Mouse (Mus musculus) forebrain, embryonic 14.5 days (tissue): ENCODE results near the gene Grm8. TPM values are rescaled to one million over a fixed set of nuclear protein-coding genes. Genes with fewer than 3 reads are reported as not detected.

ENCODE experiments used
- ATAC-seq: fragments of 200-750 bp; cut with Nextera tagmentation; 2 replicates; pipeline ENCODE4 v1.8.0; 2017; ENCODE audit warnings: mild to moderate bottlenecking, moderate library complexity
- DNase-seq: peaks from one replicate; pipeline ENCODE4 v3.0.0-alpha.2; 2015; ENCODE audit warnings: low spot score
- H3K27ac ChIP-seq: fragments of 300-500 bp; sonication (generic); 2 replicates; pipeline ENCODE4 v1.5.1; 2014; ENCODE audit warnings: low read depth, mild to moderate bottlenecking, control low read depth, low read length, moderate library complexity
- H3K27me3 ChIP-seq: fragments of 300-500 bp; sonication (generic); replicated peaks from 2 replicates; pipeline ENCODE4 v1.6.1; 2014; ENCODE audit warnings: low read length, control low read depth, mixed read lengths; ENCODE audit not compliant: control insufficient read depth, insufficient read depth
- H3K36me3 ChIP-seq: fragments of 300-500 bp; sonication (generic); 2 replicates; pipeline ENCODE4 v1.6.1; 2014; ENCODE audit warnings: low read length, control low read depth; ENCODE audit not compliant: control insufficient read depth, insufficient read depth
- H3K4me1 ChIP-seq: fragments of 300-500 bp; sonication (generic); 2 replicates; pipeline ENCODE4 v1.6.1; 2014; ENCODE audit warnings: antibody characterized with exemption, low read length, control low read depth; ENCODE audit not compliant: control insufficient read depth, insufficient read depth
- H3K4me2 ChIP-seq: fragments of 300-500 bp; sonication (generic); 2 replicates; pipeline ENCODE4 v1.6.1; 2014; ENCODE audit warnings: mild to moderate bottlenecking, control low read depth, low read length
- H3K4me3 ChIP-seq: fragments of 300-500 bp; sonication (generic); 2 replicates; pipeline ENCODE4 v1.5.1; 2014; ENCODE audit warnings: low read depth, low read length, control low read depth
- H3K9ac ChIP-seq: fragments of 300-500 bp; sonication (generic); 2 replicates; pipeline ENCODE4 v1.6.1; 2014; ENCODE audit warnings: mild to moderate bottlenecking, low read length, control low read depth, moderate library complexity
- H3K9me3 ChIP-seq: fragments of 300-500 bp; sonication (generic); replicated peaks from 2 replicates; pipeline ENCODE4 v1.6.1; 2016; ENCODE audit warnings: low read length, control low read depth, mixed read lengths; ENCODE audit not compliant: control insufficient read depth
- WGBS: fragments of 180-500 bp; shearing (Covaris S2); extraction: QIAGEN DNeasy Blood & Tissue Kit; methylation state at CpG from one replicate; pipeline ENCODE4 v1.1.7; 2014; 5-methylcytosine and 5-hydroxymethylcytosine counted together
- polyA plus RNA-seq: library from polyadenylated mRNA; unstranded; fragments of >200 nt; fragmentation: Nextera tagmentation; extraction: Ambion mirVana; gene quantifications from 2 replicates; pipeline ENCODE4 v1.2.1, GENCODE M21; 2014

Grm8 gene
- polyA plus RNA-seq, 1 experiment from 2014 or later = 3.0 TPM

DNA sequence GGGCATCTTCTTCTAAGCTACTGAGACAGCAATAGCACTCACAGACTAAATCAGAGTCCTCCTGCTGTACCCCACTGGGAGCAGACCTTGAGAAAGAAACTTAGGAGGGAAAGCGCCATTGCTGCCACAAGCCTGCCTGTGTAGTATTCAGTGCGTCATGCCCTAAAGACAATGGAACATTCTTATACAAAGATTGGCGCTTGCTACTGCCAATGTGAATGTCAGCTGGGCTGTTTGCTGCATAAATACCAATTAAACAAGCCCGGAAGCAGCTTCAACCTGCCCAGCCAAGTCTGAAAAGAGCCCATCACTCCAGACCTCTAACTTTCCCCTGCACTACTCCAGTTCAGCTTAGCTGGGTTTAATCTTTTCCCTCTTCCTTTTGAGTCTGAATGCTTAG, 2.9 kb downstream of the Grm8 start:
- Histone ChIP-seq H3K36me3 (no peaks in the 10 kb centered on the region), H3K9ac (no peak overlapping the region), H3K4me2 (peak overlapping the region; percentile 97; the same call in 1 of the 2 replicates), H3K4me1 (peaks cover 14% of the 10 kb centered on the region), H3K27ac (no peak overlapping the region), H3K27me3 (no peaks in the 10 kb centered on the region), H3K4me3 (no peak overlapping the region), H3K9me3 (no peaks in the 10 kb centered on the region)
- 0 out of 2 replicates have a peak, but pooled peaks have one; percentile 1 for ATAC-seq
- peak; percentile 73 for DNase-seq
- WGBS = 2% methylated on average over 4 of the region's 4 CpGs

DNA sequence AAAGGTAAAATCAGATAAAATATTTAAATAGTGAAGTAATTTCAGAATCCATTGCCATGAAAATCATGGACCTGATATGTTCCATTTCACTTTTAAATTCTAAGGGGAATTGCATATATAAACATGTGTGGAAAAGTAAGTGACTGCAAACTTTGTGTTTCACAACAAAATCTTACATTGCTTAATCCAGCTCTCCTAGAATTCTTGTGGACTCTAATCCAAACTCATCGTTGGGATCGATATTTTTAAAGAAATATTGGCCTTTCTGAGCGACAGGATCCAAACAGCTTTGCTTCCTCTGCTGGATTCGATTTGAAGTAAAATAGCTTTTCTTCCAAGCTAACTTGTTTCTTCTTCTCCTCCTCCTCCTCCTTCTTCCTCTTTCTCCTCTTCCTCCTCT, 6.1 kb downstream of the Grm8 start:
- Histone ChIP-seq H3K36me3 (no peaks in the 10 kb centered on the region), H3K4me1 (peaks cover 8% of the 10 kb centered on the region), H3K9ac (no peak overlapping the region), H3K27ac (no peak overlapping the region), H3K4me2 (no peak overlapping the region), H3K4me3 (no peak overlapping the region), H3K9me3 (no peaks in the 10 kb centered on the region), H3K27me3 (no peaks in the 10 kb centered on the region)
- DNase-seq = no peak
- ATAC-seq = no peak
- 95% methylated on average over 4 of the region's 4 CpGs for WGBS

DNA sequence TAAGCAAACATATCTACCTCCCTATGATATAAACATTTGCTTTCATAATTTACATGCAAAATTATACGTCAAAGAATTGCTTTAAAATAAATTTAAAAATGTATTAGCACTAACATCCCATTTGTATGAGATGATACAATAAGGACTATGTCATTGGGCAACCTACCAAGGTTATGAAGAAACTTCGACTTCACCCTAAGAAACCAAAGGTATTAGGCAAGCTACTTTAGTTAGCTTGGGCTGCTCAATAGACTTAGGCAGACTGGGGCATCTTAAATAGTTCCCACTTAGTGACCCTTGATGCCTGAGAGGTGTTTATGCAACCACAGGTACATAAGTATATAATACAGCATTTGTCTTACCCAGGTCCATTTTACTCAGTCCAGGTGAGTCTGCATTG, 19.5 kb downstream of the Grm8 start:
- DNase-seq = no peak
- WGBS = 90% methylated on average over 2 of the region's 2 CpGs

DNA sequence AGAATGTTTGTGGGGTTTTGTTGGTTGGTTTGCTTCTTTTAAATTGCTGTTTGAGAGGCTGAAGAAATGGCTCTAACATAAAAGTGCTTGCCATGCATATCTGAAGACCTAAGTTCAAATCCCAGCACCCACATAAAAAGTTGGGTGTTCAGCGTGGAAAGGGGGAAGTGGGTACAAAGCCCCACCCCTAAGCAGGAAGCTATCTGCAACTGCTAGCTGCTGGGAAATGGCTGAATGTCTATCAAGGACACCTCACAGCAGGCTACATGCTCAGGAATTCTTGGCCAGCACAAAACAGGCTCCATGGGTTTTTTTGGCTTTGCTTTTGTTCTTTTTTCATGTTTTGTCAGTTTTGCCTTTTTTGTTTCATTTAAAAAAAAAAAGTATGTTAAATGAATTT, 20.1 kb downstream of the Grm8 start:
- Histone ChIP-seq H3K4me2 (no peak overlapping the region), H3K4me3 (no peak overlapping the region), H3K4me1 (no peaks in the 10 kb centered on the region), H3K36me3 (no peaks in the 10 kb centered on the region), H3K9me3 (no peaks in the 10 kb centered on the region), H3K27me3 (no peaks in the 10 kb centered on the region), H3K27ac (no peak overlapping the region), H3K9ac (no peak overlapping the region)
- ATAC-seq = no peak
- WGBS = 87% methylated on average over 1 of the region's 1 CpGs
- no peak for DNase-seq

More for the DNA sequence above, 19.5 kb downstream of the Grm8 start:
- H3K36me3 ChIP-seq = no peaks in the 10 kb centered on the region
- H3K9ac ChIP-seq = no peak overlapping the region
- H3K4me3 ChIP-seq = no peak overlapping the region
- no peak for ATAC-seq
- no peaks in the 10 kb centered on the region for H3K9me3 ChIP-seq
- H3K4me1 ChIP-seq = no peaks in the 10 kb centered on the region
- no peaks in the 10 kb centered on the region for H3K27me3 ChIP-seq
- H3K4me2 ChIP-seq = no peak overlapping the region
- H3K27ac ChIP-seq = no peak overlapping the region

DNA sequence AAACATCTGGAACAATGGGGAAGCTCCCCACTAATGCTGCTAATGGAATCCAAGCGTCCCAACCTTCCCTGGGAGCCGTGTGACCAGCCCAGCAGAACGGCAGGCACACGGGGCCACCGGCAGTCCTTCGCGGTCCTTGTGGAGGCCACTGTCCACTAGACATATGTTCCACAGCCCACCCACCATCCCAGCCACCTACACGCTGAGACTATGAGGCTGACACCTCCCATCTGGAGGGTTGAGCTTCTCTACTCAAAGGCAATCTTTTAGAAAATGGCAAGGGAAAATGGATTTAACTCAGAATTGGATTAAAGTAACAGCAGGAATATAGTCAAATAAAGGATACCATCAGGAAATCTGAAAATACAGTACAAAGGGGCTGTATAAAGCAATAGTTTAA, 23.4 kb downstream of the Grm8 start:
- Histone ChIP-seq H3K9me3 (no peaks in the 10 kb centered on the region), H3K36me3 (no peaks in the 10 kb centered on the region), H3K4me1 (no peaks in the 10 kb centered on the region), H3K4me3 (no peak overlapping the region), H3K27ac (no peak overlapping the region), H3K27me3 (no peaks in the 10 kb centered on the region), H3K9ac (no peak overlapping the region), H3K4me2 (no peak overlapping the region)
- WGBS = 92% methylated on average over 8 of the region's 8 CpGs
- no peak for DNase-seq
- ATAC-seq = no peak

DNA sequence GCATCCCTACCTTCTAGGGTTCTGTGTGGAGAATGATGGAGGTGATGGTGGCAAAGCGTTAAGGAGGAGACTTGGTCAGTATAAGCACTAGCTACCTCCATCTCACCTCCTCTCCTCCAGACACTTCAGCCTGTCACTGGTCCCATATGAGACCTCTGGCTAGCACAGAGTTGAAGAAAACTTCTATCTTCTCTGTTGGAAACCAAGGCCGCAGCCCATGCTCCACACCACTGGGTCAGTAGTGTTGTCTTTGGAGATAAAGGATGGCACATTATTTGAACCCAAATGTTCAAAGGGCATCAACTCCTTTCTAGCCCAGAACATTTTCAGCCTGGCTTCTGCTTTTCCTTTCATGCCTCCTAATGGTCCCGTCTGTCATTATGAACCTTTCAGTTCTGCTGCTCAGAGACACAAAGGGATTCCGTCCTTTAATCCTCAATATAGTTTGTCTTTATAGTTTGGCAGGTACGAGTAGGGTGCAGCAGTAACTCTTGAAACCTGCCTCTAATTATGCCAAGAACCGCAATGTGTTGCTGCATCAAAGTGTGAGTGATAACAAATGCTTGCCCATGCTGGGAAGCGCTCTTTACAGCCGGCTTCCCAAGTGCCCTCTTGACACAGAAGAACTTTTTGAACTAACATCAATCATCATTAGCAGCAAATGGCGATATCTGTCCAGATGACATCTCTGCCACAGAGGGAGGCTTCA, 32.2 kb downstream of the Grm8 start:
- no peak overlapping the region for H3K27ac ChIP-seq
- no peak overlapping the region for H3K9ac ChIP-seq
- H3K27me3 ChIP-seq = no peaks in the 10 kb centered on the region
- no peaks in the 10 kb centered on the region for H3K4me1 ChIP-seq
- H3K4me2 ChIP-seq = no peak overlapping the region
- ATAC-seq (peak; percentile 58; the same call in 1 of the 2 replicates), DNase-seq (peak; percentile 47)
- no peaks in the 10 kb centered on the region for H3K9me3 ChIP-seq
- H3K36me3 ChIP-seq = no peaks in the 10 kb centered on the region
- H3K4me3 ChIP-seq = no peak overlapping the region
- 57% methylated on average over 9 of the region's 9 CpGs for WGBS

DNA sequence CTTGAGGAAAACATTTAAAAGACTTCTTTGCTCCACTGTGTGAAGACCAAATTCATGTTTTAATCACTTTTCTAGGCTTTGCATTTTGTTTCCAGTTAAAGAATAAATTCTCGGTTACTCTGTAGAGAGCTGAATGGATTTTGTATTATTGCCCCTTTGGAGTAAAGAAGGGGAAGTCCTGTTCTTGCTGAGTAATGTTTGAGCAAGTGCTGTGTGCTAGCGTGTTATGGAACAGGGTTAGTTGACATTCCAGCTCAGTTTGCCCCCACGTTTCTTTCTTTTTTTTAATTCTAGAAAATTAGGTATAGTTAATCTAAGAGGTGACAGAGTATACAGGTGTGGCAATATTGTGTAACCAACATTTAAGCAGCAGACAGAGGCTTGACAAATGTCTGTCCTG, 35.0 kb downstream of the Grm8 start:
- DNase-seq (no peak), ATAC-seq (no peak)
- Histone ChIP-seq H3K4me2 (no peak overlapping the region), H3K27ac (no peak overlapping the region), H3K27me3 (no peaks in the 10 kb centered on the region), H3K36me3 (no peaks in the 10 kb centered on the region), H3K9me3 (no peaks in the 10 kb centered on the region), H3K4me1 (no peaks in the 10 kb centered on the region), H3K4me3 (no peak overlapping the region), H3K9ac (no peak overlapping the region)
- 88% methylated on average over 3 of the region's 3 CpGs for WGBS

DNA sequence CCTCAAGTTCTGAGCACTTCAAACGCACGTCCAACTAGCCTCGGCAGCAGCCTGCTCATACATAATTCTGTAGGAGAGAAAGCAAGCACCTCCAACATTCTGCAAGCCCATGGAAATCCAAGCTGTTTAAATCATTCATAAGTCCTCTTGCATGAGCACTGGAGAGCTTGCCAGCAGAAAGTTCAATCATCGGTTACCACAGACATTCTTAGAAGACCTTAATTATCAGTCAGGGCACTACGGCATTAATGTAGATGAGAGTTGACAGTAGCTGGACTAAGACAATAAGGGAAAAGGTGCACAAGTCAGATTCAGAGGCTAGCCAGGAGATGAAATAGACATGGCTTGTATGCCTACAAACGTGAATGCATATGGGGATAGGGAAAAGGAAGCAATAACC, 42.5 kb downstream of the Grm8 start:
- H3K27me3 ChIP-seq = no peaks in the 10 kb centered on the region
- whole genome bisulfite sequencing = 91% methylated on average over 6 of the region's 6 CpGs
- no peak for DNase-seq

DNA sequence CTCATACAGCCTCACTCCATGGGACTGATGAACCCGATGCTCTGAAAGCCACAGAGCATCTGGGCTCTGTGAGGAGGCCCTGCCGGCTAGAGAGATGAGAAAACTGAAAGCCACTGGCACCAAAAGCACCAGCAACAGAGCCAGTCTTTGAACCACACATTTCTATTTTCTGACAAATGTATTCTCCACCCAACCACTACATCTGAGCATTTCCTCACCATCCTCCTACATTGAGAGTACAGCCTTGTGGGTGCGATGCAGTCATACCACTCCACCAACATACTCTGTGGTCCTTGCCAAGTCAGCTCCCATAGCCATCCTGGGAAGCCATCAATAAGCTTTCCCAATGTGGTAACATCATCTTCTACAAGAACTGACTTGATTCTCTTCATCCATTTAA, 43.1 kb downstream of the Grm8 start:
- Histone ChIP-seq H3K4me3 (no peak overlapping the region), H3K9ac (no peak overlapping the region), H3K27ac (no peak overlapping the region), H3K4me2 (no peak overlapping the region), H3K4me1 (no peaks in the 10 kb centered on the region), H3K36me3 (no peaks in the 10 kb centered on the region), H3K9me3 (no peaks in the 10 kb centered on the region), H3K27me3 (no peaks in the 10 kb centered on the region)
- DNase-seq (no peak), ATAC-seq (no peak)
- 93% methylated on average over 3 of the region's 3 CpGs for WGBS

More for the DNA sequence above, 42.5 kb downstream of the Grm8 start:
- no peak for ATAC-seq
- Histone ChIP-seq H3K36me3 (no peaks in the 10 kb centered on the region), H3K4me1 (no peaks in the 10 kb centered on the region), H3K4me3 (no peak overlapping the region), H3K27ac (no peak overlapping the region), H3K4me2 (no peak overlapping the region), H3K9ac (no peak overlapping the region), H3K9me3 (no peaks in the 10 kb centered on the region)
